Mouse (Mus musculus): ENCODE results near the gene Tmem206.

GRCm38 (mm10) chr1:191330356-191330755 lies 4.6 kb downstream of the Tmem206 start:
- TF ChIP-seq POLR2A (IDR thresholded peaks at IDR 0.05; ENCODE audit: insufficient read depth, low read depth, low read length) (no peak), CTCF (IDR thresholded peaks at IDR 0.05; ENCODE audit: insufficient read depth, low read depth, low read length) (no peak)

All from olfactory bulb, adult 2 months (tissue).